Mouse (Mus musculus): ENCODE measurements around the gene Fam186b.

- no peak for TF ChIP-seq CTCF (IDR thresholded peaks at IDR 0.05; ENCODE audit: low read depth, low read length)
- TF ChIP-seq POLR2A (IDR thresholded peaks at IDR 0.05; ENCODE audit: extremely low read depth, insufficient read depth, low read length), result no peak
Observed at GRCm38 (mm10) chr15:99319411-99319871, 23.8 kb upstream of the Fam186b start.
